Mouse (Mus musculus) right cerebral cortex, postnatal 10 days (tissue): ENCODE data around the gene Ppp2r1a.

Experiments used
- DNase-seq, 2 experiments: peaks; one replicate each; pipeline ENCODE4 v3.0.0; 2021; ENCODE audit warnings: low spot score in 2 of 2

Gene Ppp2r1a

DNA sequence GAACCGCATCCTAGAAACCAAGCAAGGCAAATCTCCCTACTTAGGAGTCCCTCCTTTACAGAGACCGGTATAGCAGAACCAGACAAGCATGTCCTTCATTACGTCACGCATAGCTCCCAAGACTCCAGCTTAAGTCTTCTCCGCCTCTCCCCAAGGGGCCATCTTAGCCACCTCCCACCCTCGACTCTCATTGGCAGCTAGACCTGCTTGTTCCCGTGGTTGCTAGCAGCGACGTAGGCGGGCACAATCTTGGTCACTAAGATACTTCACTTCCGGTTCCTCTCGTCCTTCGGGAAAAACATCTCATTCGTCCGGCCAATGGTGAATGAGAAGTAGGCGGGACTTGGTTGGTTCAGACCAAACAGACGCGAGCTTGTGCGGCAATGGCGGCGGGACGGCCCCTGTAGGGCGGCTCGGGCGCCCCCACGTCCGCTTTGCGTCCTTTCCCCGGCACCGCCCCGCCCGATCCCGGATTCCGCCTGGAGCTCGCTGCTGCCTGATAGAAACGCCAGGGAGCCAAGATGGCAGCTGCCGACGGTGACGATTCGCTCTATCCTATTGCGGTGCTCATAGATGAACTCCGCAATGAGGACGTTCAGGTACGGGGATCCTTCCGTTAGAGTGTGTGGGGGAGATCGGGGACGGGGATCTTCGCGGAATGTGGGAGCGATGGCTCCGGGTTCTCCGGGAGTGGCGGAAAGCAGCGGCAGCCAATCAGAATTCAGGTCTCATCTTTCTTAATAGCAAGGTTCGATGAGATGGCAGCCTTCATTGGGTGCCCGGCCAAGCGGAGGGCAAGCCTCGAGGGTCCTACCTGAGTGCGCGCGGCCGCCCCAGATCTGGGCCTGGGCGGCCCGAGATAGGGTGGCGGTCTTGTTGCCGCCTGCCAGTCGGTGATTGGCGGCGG, at the start of gene Ppp2r1a:
Gene Ppp2r1a, plus strand, starts transcription at position 327 of the 907 bp plus-strand sequence.
- peak; percentile 99 to 100 for DNase-seq

DNA sequence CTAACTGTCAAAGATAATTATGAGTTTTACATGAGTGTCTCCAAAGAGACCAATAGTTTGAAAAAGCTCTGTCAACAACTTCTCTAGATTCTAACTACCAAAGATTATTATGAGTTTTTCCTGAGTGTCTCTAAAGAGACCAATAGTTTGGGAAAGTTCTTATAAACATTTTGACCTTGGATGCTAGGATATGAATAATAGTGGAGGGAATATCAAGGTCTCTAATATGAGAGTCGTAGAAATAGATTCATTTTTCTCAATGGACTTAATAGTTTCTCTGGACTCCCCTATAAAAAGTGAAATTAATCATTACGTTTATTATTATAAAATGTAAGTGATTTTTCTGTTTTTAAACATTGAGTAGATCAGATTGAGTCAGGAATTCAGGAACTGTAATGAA, 40.1 kb upstream of the Ppp2r1a start, which contains the start of gene Vmn1r231:
Gene Vmn1r231, minus strand, starts transcription at position 101 of the 400 bp plus-strand sequence.
- no peak for DNase-seq

DNA sequence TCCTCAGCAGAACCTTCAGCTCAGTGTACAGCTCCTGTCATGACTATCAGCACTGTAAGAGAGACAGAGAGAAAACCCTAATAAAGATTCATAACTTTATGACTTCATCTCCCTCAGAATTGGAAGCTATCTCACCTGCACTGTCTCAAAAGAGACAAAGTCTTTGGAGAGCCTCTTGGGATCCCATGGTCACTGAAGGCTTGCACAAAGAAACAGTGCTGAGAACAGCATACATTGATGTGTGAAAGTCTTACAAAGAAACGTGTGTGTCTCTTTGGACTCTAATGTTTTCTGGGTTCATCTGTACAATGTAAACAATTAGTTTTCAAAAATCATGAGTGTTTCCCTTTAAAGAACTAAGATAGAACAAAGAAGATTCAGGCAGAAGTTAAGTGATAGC, 25.5 kb upstream of the Ppp2r1a start, which contains the start of gene Vmn1r232:
Gene Vmn1r232, minus strand, starts transcription at position 101 of the 400 bp plus-strand sequence.
- no peak for DNase-seq

DNA sequence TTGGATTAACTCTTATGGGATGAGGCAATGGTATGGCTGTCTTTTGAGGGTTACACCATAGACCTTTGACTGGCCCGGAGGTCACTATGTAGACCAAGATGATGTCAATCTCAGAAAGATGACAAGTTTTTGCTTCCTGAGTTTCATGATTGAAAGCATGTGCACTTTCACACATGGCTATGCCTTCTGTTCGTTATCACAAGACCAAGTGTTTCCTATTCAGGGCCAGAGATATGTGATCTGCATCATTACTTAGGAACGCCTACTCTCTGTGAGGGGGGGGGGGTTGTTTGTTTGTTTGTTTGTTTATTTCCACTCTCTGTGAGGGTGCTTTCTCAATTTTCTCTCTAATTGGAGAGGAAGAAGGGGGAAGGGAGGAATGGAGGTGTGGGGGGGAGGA, 885 bp upstream of the Ppp2r1a start:
- DNase-seq: no peak

DNA sequence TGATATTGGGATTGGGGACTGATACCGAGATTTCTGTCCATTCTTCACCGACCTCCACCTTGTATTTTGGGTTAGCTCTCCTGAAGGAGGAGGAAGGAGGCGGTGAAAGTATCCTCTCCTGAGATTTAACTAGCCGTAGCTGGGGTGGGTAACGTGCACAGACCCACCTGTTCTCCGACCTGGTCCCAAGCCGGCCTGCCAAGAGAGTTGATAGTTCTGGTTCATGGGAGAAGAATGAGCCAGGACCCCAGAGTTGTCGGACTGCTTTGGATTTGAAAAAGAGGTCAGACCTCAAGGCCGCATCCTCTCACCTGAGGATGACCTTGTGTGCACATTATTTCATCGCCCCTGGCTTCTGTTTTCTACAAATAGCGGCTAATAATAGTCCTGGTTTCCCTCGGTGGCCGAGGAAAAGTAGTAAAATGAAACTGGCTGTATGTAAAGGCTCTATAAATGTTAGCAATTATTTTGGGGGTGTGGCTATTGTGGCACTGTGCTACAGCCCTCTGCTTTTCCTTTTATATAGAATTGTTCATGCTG, 985 bp downstream of the Ppp2r1a start:
- DNase-seq: peak in 1 of 2 experiments; percentile 41

DNA sequence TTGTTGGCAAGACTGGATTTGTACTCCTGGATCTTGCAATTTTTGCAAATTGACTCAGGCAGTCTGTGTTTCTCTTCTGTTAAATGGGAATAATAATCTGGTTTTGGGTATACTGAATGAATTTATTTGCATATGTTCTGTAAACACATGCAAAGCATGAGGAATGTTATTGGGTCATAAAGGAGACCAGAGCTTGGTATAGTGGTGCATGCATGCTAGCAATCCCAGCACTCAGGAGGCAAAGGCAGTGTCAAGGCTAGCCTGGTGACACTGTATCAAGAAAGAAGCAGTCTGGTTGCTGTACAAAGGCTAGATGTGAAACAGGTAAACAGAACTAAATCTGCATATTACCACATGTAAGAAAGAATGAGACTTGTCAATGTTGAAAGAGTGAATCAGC, 1.5 kb downstream of the Ppp2r1a start:
- DNase-seq: no peak

DNA sequence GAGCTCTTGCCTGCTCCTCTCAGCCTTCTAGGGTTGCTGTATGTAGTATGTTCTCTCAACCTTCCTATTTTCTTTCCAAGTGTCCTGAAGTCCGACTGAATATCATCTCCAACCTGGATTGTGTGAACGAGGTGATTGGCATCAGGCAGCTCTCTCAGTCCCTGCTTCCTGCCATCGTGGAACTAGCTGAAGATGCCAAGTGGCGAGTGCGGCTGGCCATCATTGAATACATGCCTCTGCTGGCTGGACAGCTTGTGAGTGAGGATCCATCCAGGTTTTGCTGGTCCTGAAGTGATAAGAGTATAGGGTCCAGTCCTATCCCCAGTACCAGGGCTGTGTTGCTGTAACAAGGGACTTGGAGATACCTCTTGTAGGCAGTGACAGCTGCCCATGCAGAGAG, 15.3 kb downstream of the Ppp2r1a start:
- no peak for DNase-seq

DNA sequence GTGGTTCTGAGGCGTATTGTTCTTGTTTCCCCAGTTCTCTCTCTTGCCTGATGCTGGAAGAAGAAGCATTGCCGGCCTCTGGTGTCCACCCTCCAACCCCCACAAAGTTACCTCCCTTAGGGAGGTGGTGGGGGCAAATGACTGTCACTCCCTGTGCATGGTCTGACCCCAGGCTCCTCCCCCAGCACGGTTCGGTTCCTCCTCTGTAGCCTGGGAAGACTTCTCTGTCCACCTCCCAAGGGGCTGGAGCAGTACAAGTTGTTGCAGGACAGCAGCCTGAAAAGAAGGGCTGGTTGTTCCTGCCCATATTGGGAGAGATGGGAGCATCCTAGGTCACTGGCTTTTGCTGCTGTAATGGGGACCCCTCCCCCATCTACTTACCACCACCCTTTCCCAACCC, 20.3 kb downstream of the Ppp2r1a start:
- no peak for DNase-seq

DNA sequence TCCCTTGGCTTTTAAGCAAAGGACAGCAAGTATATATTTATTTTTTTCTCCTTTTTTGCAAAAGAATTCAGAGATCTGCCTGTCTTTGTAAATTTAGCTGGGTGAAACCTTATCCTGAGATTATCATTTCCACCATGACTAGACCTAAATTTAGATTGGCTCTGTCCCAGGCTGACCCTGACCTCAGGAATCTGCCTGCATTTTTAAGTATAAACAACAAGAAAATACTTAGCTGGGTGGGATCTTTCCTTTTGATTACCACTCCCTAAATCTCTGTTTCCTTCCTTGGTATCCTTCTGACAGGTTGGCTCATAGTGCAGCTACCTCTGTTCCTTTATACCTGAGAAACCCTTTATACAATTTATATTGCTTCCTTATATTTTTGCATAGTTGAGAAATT, 21.6 kb downstream of the Ppp2r1a start:
- DNase-seq: no peak

DNA sequence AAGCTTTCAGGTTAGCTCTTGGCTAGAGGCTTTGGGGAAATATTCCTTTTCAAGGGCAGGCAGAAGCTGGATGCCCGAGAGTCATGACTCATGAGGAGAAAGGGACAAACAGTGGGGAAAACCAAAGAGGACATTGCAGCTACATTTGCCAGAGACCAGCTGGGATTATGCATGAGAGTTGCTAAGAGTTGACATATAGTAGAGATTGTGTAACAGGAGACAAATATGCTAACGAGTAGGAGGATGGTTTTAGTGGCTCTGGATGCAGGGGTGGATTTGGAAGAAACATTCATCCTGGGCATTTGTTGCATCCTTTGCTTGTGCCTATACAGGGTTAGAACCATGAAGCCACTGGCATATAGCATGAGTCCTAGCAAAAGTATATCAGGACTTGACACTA, 48.6 kb downstream of the Ppp2r1a start:
- no peak for DNase-seq

DNA sequence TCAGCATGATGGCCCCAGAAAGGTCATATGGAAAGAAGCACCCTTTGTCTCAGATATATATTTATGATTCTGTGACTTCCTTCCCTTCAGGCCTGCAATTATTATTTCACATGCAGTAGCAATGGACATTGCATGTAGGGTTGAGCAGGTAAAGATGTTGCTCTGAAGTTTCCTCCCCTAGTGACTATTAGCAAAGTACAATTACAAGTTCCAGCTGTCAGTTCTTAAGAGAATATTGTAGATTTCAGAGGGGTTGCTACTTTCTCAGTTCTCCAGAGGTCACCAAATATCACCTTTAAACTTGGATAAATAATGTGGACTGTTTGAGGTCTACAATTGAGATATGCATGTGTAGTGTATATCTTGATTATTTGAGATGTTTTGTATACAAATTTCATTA, 51.3 kb downstream of the Ppp2r1a start, which contains the start of gene Vmn1r233:
Gene Vmn1r233, minus strand, starts transcription at position 101 of the 400 bp plus-strand sequence.
- no peak for DNase-seq

DNA sequence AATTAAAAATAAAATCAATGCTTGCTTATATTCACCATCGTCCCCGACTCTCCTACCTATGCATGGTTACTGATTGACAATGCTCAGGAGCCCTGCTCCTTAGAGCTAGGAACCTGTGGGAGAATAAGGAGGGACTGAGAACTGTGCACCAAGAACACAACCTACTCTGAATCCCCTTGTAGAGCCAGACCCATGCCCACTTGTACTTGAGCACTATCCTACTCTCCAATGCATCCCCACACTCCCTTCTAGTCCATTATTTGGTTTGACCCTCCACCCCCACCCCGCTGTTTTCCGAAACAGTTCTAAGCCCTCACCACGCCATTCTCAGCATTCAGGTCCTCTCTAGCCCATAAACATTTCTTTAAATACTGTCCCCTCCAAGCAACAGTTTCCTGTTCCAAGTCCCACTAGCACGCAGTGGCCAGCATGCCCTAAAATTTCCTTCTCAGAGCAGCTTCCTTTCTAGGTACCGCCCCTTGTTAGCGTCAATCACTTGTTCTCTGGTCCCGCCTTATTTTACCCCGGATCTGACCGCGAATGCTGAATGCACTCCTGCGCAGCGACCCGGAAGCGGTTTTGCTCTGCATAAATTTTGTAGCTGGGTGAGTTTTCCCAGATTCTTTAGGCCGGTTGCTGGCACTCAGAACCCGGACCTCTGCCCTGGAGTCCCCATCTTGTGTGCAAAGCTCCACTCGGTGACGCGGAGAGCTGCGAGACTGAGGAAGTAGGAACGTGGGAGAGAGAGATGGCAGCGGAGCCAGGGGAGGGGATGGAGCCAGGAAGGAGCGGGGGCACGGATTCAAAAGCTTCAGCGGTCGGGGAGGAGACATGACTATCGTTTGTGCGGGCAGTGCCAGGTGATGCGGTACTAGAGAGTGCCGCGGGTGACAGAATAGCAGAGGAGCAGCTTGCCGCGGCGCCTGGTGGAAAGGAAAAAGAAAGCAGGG, 63.5 kb downstream of the Ppp2r1a start, which contains the start of gene Zfp160:
Gene Zfp160, plus strand, starts transcription at position 522 of the 950 bp plus-strand sequence.
- DNase-seq: peak; percentile 94 to 95

DNA sequence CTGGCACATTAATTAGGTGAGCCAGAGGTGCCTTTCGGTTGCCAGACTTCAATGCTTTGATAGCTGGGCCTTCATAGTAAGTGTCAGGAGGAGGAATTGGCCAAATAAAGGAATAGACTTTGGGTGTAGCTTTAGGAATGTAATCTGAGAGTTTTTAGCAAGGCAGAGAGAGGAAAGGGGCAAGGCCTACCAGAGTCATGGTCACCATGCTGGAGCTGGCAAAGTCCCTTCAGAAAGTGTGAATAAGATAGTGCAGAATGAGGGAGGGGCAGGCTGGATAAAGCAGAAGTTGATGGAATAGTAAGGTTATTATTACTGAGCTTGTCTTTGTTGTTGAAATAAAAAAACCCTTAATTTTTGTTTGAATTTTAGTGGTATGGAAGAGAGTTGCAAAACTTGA, 64.6 kb downstream of the Ppp2r1a start:
- no peak for DNase-seq
